Mouse (Mus musculus) heart, postnatal 4 days (tissue): Measurements from ENCODE around the gene Tpbpa. TPM values are rescaled to one million over a fixed set of nuclear protein-coding genes. Genes with fewer than 3 reads are reported as not detected.
"Not testable (repeated sequence)": the region's sequence is repeated elsewhere in the genome, so short reads cannot be mapped to it uniquely, and the experiment has no call there.

Experiments
- DNase-seq: peaks from one replicate; pipeline ENCODE4 v3.0.0; 2021
- total RNA-seq, 2 experiments: library from RNA; stranded (reverse); gene quantifications; 2 replicates each; pipeline ENCODE4 v1.2.3; 2021

The Tpbpa gene
- total RNA-seq: not detected

DNA sequence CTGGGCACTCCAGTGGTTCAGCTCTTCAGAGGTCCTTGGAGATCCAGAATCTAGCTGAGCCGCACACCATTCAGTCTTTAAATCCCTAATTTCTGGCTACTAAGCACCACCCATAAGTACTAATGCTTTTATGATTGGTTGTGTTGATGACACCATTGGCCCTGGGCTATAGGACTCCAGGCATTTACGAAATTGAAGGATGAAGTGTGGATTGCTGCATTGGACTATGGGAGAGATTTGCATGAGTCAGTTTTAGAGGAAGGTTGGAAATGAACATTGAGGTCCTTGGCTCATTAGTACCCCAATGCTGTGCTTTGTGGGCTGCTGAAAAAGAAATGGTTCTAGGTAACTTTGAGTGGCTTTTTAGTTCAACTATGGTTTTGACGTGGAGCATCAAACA lies at the start of gene Tpbpa:
Gene Tpbpa (minus strand): TSS at position 101 of the 400 bp plus-strand sequence.
- DNase-seq: not testable (repeated sequence)

DNA sequence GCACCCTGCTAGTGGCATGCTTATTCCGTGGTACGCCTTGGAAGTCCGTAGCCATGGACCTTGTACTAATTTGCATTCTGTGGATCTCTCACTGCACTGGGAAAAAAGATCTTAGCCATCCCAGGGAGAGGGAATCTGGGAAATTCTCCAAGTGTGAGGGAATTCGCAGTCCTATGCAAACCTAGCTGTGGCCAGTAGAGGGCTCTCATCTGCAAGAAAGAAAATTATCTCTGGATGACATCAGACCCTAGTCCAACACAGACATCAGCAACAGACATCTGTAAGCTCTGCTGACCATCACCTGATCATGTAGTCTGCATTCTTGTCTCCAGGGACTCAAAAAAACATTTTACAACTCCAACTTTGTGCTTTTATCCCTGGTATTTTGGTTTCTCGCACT lies 45.1 kb upstream of the Tpbpa start:
- not testable (repeated sequence) for DNase-seq

DNA sequence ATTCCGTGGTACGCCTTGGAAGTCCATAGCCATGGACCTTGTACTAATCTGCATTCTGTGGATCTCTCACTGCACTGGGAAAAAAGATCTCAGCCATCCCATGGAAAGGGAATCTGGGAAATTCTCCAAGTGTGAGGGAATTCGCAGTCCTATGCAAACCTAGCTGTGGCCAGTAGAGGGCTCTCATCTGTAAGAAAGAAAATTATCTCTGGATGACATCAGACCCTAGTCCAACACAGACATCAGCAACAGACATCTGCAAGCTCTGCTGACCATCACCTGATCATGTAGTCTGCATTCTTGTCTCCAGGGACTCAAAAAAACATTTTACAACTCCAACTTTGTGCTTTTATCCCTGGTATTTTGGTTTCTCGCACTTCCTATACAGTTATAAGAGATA lies 30.5 kb upstream of the Tpbpa start:
- DNase-seq: not testable (repeated sequence)

GRCm38 (mm10) chr13:60963985-60964384 lies 22.2 kb upstream of the Tpbpa start:
- not testable (repeated sequence) for DNase-seq

DNA sequence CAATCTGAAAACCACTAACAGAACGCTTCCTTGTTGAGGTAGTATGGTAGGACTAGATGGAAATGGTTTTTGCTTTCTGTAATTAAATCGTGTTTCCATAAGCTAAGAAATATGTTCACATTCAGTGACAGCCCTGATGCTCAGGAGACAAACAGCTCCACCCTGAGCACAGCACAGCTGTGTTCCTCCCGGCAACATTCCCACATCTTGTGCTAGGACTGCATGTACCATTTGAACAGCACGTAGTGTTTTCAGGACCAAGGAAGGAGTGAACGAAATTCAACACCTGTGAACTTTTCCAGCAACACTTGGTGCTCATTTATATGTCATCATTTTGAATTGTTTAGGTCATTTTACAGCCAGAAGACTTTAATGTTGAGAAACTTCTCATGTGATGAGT lies 19.9 kb upstream of the Tpbpa start:
- no peak for DNase-seq

DNA sequence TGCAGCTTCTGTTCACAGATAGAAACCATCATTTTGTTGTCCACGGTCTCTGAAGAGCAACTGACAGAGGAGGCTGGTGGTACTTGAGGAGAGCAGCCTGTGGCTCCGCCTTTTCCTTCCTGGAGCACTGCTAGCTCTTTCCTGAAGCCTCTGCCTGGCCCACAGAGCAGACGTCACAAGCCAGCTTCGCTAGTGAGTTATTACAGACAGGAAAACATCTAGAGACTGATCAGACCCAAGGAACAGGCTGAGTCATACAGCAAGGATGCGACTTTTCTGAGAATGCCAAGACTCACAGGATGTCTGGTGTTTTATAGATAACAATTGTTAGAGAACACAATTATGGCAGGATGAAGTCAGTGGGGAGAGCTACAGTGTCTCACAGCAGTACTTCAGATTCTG lies 5.3 kb downstream of the Tpbpa start, which contains the start of the genes Gm49391 and Ctla2a:
Gene Gm49391 (minus strand): TSS at position 72 of the 402 bp plus-strand sequence.
Gene Ctla2a (minus strand): TSS at position 126 of the 402 bp plus-strand sequence.
- DNase-seq: peak; percentile 56

DNA sequence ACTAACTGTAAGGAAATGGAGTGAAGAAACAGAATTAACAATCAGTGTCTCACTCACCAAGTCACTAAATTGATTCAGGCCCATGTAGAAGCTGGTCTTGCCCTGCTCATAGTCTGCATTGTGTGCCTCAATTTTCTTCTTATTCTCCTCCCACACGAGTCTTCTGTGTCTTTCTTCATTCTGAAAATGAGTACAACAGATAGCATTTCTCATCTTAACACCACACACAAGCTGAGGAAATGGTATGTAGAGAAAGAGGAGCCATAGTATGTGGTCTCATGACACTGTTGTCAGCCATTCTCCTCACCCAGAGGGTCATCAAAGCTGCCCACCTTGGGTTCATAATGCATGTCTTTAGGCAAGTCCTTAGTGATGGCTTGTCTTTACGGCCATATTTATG lies 6.3 kb downstream of the Tpbpa start, which contains the start of gene Gm49393:
Gene Gm49393 (minus strand): TSS at position 101 of the 400 bp plus-strand sequence.
- DNase-seq: not testable (repeated sequence)

GRCm38 (mm10) chr13:60904780-60905179 lies 37.0 kb downstream of the Tpbpa start, which contains the start of gene Tpbpb:
Tpbpb (minus strand) TSS chr13:60904880.
- not testable (repeated sequence) for DNase-seq

- DNase-seq: peak; percentile 64
Measured at GRCm38 (mm10) chr13:60897328-60897727, 44.5 kb downstream of the Tpbpa start, which contains the start of gene Ctla2b. Ctla2b (minus strand) TSS chr13:60897447.

DNA sequence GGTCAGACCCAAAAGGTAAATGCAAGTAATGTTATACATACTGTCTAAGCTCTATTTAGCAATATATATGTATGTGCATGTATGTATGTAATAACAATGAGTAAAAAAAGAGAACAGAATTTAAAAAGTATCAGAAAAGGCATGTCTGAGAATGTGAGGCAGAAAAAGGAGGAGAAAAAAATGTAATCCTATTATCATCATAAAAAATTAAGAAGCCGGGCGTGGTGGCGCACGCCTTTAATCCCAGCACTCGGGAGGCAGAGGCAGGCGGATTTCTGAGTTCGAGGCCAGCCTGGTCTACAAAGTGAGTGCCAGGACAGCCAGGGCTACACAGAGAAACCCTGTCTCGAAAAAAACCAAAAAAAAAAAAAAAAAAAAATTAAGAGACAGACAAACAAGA lies 45.0 kb downstream of the Tpbpa start, which contains the start of gene Gm49392:
Gene Gm49392 (minus strand): TSS at position 101 of the 400 bp plus-strand sequence.
- not testable (repeated sequence) for DNase-seq

DNA sequence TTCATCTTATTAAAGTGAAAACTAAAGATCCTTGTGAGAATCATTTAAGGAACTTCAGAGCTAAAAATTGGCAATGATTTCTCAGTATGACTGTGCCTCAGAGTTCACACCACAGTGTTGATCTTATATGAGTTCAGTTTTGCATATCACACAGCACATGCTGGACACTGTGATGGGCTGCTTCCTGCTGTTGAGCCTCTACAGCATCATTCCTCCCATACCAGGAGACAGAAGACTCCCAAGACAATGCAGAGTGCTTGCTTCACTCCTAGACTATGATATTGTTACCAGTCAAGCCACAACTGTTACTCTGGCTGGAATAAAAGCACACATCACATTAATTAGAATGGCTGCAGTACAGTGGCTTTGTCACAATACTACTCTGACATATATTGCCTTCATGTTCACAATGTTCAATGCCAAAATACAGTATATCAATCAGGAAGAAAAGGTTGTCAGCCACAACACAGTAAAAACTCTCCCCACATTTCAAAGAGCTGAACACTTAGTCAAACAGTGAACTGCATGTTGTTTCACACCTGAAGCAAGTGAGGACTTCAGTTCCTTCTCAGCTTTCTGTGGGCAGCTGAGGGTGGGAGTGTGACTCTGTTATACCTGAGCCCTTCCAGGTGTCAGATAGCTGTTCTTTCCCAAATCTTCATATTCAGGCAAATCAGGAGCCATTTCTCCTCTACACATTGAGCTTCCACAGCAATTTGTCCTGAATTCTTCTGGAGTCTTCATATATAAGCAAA lies 46.2 kb downstream of the Tpbpa start:
- DNase-seq: no peak

DNA sequence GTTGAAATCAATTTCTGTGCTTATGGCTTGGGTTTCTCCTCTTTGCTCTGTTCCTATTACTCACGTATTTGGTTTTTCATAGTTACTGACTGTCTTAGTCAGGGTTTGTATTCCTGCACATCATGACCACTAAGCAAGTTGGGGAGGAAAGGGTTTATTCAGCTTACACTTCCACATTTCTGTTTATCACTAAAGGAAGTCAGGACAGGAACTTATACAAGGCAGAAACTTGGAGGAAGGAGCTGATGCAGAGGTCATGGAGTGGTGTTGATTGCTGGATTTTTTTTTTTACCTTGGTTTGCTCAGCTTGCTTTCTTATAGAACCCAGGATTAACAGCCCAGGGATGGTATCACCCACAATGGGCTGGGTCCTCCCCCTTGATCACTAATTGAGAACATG lies 49.5 kb downstream of the Tpbpa start:
- no peak for DNase-seq

Other genes starting within 250 kb of the Tpbpa start
- not detected for gene BC051665, start 155.6 kb downstream of the Tpbpa start, total RNA-seq
- gene Ctsll3, start 139.1 kb downstream of the Tpbpa start, total RNA-seq: not detected
- not detected for gene 4930486L24Rik, start 77.5 kb downstream of the Tpbpa start, total RNA-seq
- gene Gm49392, start 45.1 kb downstream of the Tpbpa start, total RNA-seq: 1 to 10 TPM in 1 of 2 experiments, under 1 TPM in 1; 0.68 to 1.2 TPM
- 1 to 10 TPM; 6.1 to 7.2 TPM for gene Ctla2b, start 44.5 kb downstream of the Tpbpa start, total RNA-seq
- gene Tpbpb, start 37.1 kb downstream of the Tpbpa start, total RNA-seq: not detected
- gene Gm49393, start 6.4 kb downstream of the Tpbpa start, total RNA-seq: 1 to 10 TPM in 1 of 2 experiments, not detected in 1; 1.1 TPM
- gene Gm49391, start 5.4 kb downstream of the Tpbpa start, total RNA-seq: 1 to 10 TPM; 1.8 to 3.6 TPM
- 100 to 1,000 TPM; 106 to 123 TPM for gene Ctla2a, start 5.4 kb downstream of the Tpbpa start, total RNA-seq
- gene Ctsj, start 64.0 kb upstream of the Tpbpa start, total RNA-seq: not detected
- gene Ctsq, start 98.6 kb upstream of the Tpbpa start, total RNA-seq: not detected
- gene Ctsr, start 222.3 kb upstream of the Tpbpa start, total RNA-seq: not detected